Mouse (Mus musculus) monocyte, adult 2 months (primary cell): ENCODE measurements at regions not wholly inside any gene's neighbourhood (a gene's known extent, or its start where the extent isn't known, plus 50 kb on each side); places are given as distances from the start of the nearest gene placed in this dataset.
"Not testable (repeated sequence)": the region's sequence is repeated elsewhere in the genome, so short reads cannot be mapped to it uniquely, and the experiment has no call there.

ENCODE experiments used
- DNase-seq, 2 experiments: peaks; one replicate each; pipeline ENCODE4 v3.0.0; 2022; ENCODE audit warnings: low spot score in 2 of 2, low read depth in 1 of 2

DNA sequence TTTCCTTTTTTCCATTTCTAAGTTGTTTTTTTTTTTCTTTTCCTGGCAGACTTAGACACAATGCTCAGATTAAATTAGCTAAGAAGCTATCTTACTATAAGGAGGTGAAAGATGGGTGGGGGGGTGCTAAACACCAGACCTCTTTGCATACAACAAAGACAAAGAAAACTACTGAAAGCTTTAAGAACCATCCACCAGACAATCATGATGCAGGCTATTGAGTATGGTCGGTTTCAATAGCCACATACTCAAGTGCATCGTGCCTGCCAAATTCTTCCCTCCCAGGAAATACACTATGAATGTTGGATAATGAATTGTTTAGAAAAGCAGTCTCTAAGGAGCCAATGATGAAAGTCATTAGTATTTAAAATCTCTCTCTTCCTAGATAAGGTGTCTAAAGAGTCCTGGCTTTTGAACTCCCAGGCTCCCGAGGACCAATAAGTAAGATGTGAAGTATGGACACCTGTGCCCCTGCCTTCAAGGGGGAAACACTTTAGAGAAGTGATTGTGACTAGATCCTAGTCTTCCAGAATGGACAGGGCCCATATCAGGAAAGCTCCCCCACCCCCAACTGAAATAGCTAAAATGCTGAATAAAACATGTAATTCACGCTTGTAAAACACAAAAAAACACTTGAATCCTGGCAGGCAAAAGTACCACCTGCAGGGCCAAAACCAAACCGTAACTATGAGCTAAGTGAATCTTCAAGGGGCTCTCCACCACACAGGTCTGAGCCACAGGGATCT lies 381.8 kb upstream of the B3galt2 start:
- DNase-seq, result no peak

DNA sequence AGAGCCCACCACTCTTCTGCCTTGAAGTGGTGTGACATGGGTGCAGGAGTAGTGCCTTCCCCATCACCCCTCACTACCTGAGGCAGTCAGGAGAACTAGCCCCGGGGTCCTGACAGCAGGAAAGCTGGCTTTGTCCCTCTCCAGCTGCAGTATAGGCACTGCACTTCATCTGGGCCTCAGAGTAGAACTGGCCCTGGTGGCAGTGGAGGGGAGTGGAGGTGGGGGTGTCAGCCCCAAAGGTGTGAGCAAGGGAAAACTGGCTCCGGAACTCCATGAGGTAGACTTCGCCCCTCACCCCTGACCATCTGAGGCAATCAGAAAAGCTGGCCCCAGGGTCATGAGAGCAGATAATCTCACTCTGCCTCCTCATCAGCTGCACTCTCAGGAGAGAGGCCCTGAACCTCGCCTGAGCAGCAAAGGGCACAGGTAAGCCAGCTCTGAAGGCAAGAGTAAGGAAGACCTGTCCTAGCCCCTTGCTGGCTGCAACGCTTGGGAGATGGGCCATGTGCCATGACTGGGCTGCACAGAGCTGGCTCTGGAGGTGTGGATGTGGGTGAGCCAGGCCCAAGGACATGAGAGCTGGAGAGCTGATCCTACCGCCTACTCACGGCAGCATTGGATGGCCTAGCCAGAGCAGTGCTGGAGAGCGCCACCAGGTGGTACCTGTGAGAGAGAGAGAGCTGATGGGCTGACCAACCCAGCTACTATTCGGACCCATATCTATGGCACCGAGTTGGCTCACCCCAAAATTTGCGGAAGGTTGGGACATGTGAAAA lies 377.0 kb upstream of the B3galt2 start:
- DNase-seq, result no peak

- DNase-seq, result no peak
Observed at GRCm38 (mm10) chr1:143265216-143265615, 375.2 kb upstream of the B3galt2 start.

GRCm38 (mm10) chr1:143286274-143286967 lies 354.0 kb upstream of the B3galt2 start:
- no peak for DNase-seq

DNA sequence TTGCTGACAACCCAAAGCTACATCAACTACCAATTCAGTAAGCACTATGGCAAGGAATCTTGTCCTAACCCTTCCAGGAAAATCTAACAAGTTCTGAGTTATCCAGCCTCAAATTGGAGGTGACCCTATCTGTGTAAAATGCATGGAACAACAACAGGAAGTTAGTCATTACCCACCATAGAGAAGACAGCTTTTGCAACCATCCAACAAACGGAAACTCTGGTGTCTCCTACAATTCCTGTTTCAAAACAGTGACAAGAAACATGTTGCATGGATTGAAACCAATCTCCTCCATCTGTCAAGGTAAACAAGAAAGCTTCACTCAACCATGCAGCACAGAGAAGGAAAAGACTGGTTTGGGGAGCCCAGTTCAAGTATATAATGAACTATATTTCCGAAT lies 353.0 kb upstream of the B3galt2 start:
- no peak for DNase-seq

GRCm38 (mm10) chr1:143296555-143296954 lies 343.9 kb upstream of the B3galt2 start:
- no peak for DNase-seq

- DNase-seq, result no peak
Observed at GRCm38 (mm10) chr1:143307379-143307778, 333.1 kb upstream of the B3galt2 start.

DNA sequence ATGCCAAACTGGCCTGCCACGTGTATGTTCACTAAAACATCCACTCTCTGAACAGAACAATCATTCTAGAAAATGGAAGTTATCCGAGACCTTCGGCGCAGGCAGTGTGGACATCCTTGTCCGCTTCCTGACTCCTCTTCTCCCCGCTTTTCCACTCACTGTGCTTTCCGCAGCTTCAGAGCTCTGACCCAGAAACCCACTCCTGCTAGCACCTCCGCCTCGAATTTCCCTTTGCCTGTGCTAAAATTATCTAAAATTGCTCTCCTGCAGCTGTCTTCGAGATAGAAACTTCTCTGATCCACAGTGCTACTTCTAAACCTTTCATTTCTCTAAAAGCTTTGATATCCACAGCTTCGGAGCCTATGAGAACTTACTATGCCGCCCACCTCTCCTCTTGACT lies 322.1 kb upstream of the B3galt2 start:
- no peak for DNase-seq

DNA sequence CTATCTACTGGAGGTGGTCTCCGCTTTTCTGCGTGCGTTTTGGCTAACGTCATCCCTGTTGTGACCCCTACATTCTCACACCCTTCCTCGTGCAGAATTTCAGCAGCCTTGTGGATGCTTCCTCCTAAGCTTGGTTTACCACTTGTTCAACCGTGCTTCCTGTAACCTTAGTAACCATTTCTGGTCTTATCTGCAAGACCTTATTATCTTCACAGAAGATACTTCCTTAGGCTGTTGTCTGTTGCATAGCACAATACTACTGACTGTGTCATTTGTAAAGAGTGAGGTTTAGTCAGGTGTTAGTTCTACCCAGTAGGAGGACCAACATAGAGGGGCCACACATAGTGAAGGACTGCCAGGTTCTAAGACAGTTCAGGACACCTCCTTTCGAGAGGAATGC lies 320.9 kb upstream of the B3galt2 start:
- DNase-seq, result no peak

DNA sequence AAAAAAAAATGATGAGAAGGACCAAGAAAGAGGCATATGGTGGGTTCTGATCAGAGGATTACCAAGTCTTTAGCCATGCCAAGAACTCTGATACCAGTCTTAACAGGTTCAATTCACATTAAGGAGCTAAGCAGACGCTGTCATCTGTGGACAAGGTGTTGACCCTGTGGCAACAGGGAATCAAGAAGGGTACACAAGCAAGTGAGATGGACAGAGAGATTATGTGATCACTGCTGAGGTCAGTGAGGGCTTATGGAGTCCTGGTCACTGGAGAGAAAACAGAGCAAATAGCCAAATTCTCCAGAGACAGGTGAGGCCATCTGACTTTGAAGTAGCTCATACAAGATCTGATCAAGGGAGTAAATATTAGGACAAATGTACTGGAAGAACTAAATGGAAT lies 289.1 kb upstream of the B3galt2 start:
- DNase-seq, result no peak

DNA sequence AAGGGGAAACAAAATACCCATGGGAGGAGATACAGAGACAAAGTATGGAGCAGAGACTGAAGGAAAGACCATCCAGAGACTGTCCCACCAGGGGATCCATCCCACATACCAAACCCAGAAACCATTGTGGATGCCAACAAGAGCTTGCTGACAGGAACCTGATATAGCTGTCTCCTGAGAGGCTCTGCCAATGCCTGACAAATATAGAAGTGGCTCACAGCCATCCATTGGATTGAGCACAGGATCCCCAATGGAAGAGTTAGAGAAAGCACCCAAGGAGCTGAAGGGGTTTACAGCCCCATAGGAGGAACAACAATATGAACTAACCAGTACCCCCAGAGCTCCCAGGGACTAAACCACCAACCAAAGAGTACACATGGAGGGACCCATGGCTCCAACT lies 280.2 kb upstream of the B3galt2 start:
- not testable (repeated sequence) for DNase-seq

DNA sequence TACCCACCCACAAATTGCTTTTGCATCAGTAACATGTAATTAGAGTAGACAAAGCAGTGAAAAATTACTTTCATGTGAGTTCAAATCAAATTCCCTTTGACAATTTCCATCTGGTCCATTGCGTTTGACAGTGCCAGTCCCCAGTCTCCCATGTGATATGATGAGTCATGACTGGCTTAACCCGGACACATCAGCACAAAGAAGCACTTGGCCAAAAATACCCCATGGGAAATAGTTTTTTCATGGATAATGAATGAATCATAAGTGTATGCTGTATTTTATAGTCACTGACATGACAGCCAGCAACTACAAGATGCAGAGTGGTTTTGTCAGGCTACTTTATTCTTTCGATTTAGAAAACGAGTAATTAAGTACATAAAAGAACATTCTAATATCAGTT lies 248.6 kb upstream of the B3galt2 start:
- no peak for DNase-seq
